Mouse (Mus musculus) hindbrain, embryonic 10.5 days (tissue): ENCODE results near the gene Terb1. TPM values are rescaled to one million over a fixed set of nuclear protein-coding genes. Genes with fewer than 3 reads are reported as not detected.

Source experiments
- DNase-seq: peaks from one replicate; pipeline ENCODE4 v3.0.0-alpha.2; 2017; ENCODE audit warnings: low spot score
- H3K27ac ChIP-seq: fragments of 300-500 bp; sonication (generic); 2 replicates; pipeline ENCODE4 v1.5.1; 2016; ENCODE audit warnings: mild to moderate bottlenecking, moderate library complexity
- H3K27me3 ChIP-seq: fragments of 300-500 bp; sonication (generic); 2 replicates; pipeline ENCODE4 v1.6.1; 2016; ENCODE audit warnings: mild to moderate bottlenecking; ENCODE audit not compliant: poor library complexity, insufficient read depth, severe bottlenecking
- H3K36me3 ChIP-seq: fragments of 300-500 bp; sonication (generic); 2 replicates; pipeline ENCODE4 v1.6.1; 2016; ENCODE audit warnings: mild to moderate bottlenecking, moderate library complexity
- H3K4me1 ChIP-seq: fragments of 300-500 bp; sonication (generic); replicated peaks from 2 replicates; pipeline ENCODE4 v1.6.1; 2016; ENCODE audit warnings: mild to moderate bottlenecking
- H3K4me3 ChIP-seq: fragments of 300-500 bp; sonication (generic); 2 replicates; pipeline ENCODE4 v1.5.1; 2016; ENCODE audit warnings: mild to moderate bottlenecking, moderate library complexity
- H3K9me3 ChIP-seq: fragments of 300-500 bp; sonication (generic); 2 replicates; pipeline ENCODE4 v1.6.1; 2016; ENCODE audit warnings: mild to moderate bottlenecking, moderate library complexity
- WGBS: fragments of 180-500 bp; shearing (Covaris S2); methylation state at CpG from one replicate; pipeline ENCODE4 v1.1.7; 2016; 5-methylcytosine and 5-hydroxymethylcytosine counted together
- polyA plus RNA-seq: library from polyadenylated mRNA; unstranded; fragments of >200 nt; fragmentation: Nextera tagmentation; extraction: Ambion mirVana; gene quantifications from 2 replicates; pipeline ENCODE4 v1.2.1, GENCODE M21; 2016

Gene Terb1
- polyA plus RNA-seq, 1 experiment from 2014 or later, result 0.12 TPM

DNA sequence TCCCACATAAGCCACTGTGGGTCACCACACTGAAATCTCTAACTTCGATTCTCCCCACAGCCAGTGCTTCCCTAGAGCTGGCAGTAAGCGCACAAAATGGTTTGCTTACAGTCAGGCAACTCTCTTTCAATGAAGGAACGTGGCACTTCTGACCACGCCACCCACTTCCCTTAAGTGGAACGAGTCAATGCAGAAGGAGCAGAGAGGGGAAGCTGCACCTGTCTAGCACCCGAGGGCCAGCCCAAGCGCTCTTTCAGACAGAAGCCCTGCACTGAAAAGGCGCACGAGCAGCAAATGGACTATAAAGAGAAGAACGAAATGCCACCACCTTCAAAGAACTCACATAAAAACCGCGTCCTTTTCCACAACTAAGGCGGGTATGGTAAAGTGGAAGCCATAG is 82.0 kb downstream of the Terb1 start:
- Histone ChIP-seq H3K27me3 (no peaks in the 10 kb centered on the region), H3K4me3 (no peak overlapping the region), H3K27ac (no peak overlapping the region), H3K4me1 (no peaks in the 10 kb centered on the region), H3K9me3 (no peaks in the 10 kb centered on the region; the same call in 1 of the 2 replicates), H3K36me3 (peaks cover 100% of the 10 kb centered on the region)
- no peak for DNase-seq
- WGBS, result 95% methylated on average over 13 of the region's 13 CpGs

DNA sequence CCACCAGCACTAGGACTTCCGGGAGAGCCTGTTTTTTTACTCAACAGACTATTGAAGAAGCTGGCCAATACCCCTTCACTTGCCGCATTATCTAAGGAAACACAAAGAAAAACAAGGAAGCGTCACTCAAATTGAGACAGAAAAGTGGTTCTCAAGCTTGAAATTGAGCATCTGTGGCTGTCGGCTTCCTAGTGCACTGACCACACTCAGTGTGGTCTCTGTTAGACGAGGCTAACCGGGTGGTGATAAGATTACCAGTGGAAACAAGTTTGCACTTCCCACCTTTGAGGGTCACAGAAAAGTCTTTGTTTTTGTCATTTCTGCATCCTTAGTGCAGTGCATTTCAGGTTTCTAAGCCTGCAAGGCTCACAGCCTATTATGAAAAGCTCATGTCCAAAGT is 87.4 kb downstream of the Terb1 start:
- H3K36me3 ChIP-seq, result peaks cover 100% of the 10 kb centered on the region
- H3K4me1 ChIP-seq, result no peaks in the 10 kb centered on the region
- DNase-seq, result no peak
- H3K9me3 ChIP-seq, result no peaks in the 10 kb centered on the region
- H3K27ac ChIP-seq, result no peak overlapping the region
- H3K4me3 ChIP-seq, result no peak overlapping the region
- 89% methylated on average over 6 of the region's 6 CpGs for WGBS
- H3K27me3 ChIP-seq, result no peaks in the 10 kb centered on the region

GRCm38 (mm10) chr8:104416022-104416421 is 93.7 kb downstream of the Terb1 start:
- no peaks in the 10 kb centered on the region for H3K9me3 ChIP-seq
- DNase-seq, result no peak
- no peaks in the 10 kb centered on the region for H3K27me3 ChIP-seq
- no peak overlapping the region for H3K4me3 ChIP-seq
- 0 out of 2 replicates have a peak, but pooled peaks cover 3% of the 10 kb centered on the region for H3K4me1 ChIP-seq
- H3K36me3 ChIP-seq, result peaks cover 51% of the 10 kb centered on the region
- no peak overlapping the region for H3K27ac ChIP-seq
- WGBS, result 90% methylated on average over 6 of the region's 6 CpGs

DNA sequence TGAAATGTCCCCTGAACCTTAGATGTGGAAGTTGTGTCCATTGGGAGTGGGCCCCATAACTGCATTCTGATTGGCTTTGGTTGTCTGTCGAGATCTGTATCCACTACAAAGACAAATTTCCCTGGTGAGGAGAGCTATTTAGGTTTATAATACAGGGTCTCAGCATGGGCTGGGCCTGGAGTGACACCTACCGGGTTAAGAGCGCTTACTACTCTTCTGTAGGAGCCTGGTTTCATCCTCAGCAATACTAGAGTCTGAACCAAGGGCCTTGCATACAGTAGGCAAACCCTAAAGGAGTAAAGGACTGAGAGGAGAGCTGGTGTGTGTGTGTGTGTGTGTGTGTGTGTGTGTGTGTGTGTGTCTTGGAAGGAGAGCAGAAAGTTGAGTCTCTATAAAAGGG is 95.5 kb downstream of the Terb1 start:
- no peak overlapping the region for H3K4me3 ChIP-seq
- 54% methylated on average over 3 of the region's 3 CpGs for WGBS
- no peaks in the 10 kb centered on the region for H3K9me3 ChIP-seq
- 0 out of 2 replicates have a peak, but pooled peaks cover 3% of the 10 kb centered on the region for H3K4me1 ChIP-seq
- DNase-seq, result no peak
- H3K27me3 ChIP-seq, result no peaks in the 10 kb centered on the region
- peaks cover 33% of the 10 kb centered on the region for H3K36me3 ChIP-seq
- H3K27ac ChIP-seq, result no peak overlapping the region

GRCm38 (mm10) chr8:104413770-104414169 is 95.9 kb downstream of the Terb1 start:
- WGBS, result 82% methylated on average over 4 of the region's 4 CpGs
- Histone ChIP-seq H3K4me3 (no peak overlapping the region), H3K27ac (no peak overlapping the region), H3K27me3 (no peaks in the 10 kb centered on the region), H3K9me3 (no peaks in the 10 kb centered on the region), H3K36me3 (peaks cover 29% of the 10 kb centered on the region), H3K4me1 (0 out of 2 replicates have a peak, but pooled peaks cover 3% of the 10 kb centered on the region)
- DNase-seq, result no peak

- WGBS, result 83% methylated on average over 7 of the region's 7 CpGs
- no peak overlapping the region for H3K27ac ChIP-seq
- no peak overlapping the region for H3K4me3 ChIP-seq
- H3K27me3 ChIP-seq, result no peaks in the 10 kb centered on the region
- peaks cover 21% of the 10 kb centered on the region for H3K36me3 ChIP-seq
- DNase-seq, result no peak
- 0 out of 2 replicates have a peak, but pooled peaks cover 3% of the 10 kb centered on the region for H3K4me1 ChIP-seq
- H3K9me3 ChIP-seq, result no peaks in the 10 kb centered on the region
Observed at GRCm38 (mm10) chr8:104412805-104413532, 96.7 kb downstream of the Terb1 start.

DNA sequence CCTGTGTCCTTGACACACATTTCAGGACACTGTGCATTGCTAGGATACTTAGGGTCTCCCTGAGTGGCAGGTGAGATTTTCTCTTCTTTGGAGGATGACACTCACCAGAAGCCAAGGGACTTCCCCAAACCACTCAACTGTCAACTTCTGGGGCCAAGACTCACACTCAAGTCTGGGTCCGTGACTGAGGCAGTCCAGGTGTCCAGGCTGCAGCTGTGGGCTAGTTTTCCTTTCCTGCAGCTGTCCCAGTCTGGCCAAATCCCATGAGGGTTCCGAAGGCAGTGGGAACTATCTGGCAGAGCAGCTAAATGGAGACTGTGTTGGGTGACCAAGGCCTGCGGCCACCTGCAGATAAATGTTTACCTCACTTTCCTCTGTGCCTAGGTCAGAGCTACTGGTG is 97.7 kb downstream of the Terb1 start:
- H3K4me1 ChIP-seq, result 0 out of 2 replicates have a peak, but pooled peaks cover 3% of the 10 kb centered on the region
- 87% methylated on average over 3 of the region's 3 CpGs for WGBS
- H3K36me3 ChIP-seq, result peaks cover 11% of the 10 kb centered on the region
- no peaks in the 10 kb centered on the region for H3K27me3 ChIP-seq
- H3K4me3 ChIP-seq, result no peak overlapping the region
- H3K27ac ChIP-seq, result no peak overlapping the region
- H3K9me3 ChIP-seq, result no peaks in the 10 kb centered on the region
- DNase-seq, result no peak

GRCm38 (mm10) chr8:104411468-104411867 is 98.2 kb downstream of the Terb1 start:
- peaks cover 10% of the 10 kb centered on the region; the same call in 1 of the 2 replicates for H3K36me3 ChIP-seq
- no peak for DNase-seq
- whole genome bisulfite sequencing, result 89% methylated on average over 3 of the region's 3 CpGs
- no peaks in the 10 kb centered on the region for H3K27me3 ChIP-seq
- no peak overlapping the region for H3K27ac ChIP-seq
- H3K4me1 ChIP-seq, result 0 out of 2 replicates have a peak, but pooled peaks cover 3% of the 10 kb centered on the region
- no peak overlapping the region for H3K4me3 ChIP-seq
- no peaks in the 10 kb centered on the region for H3K9me3 ChIP-seq

DNA sequence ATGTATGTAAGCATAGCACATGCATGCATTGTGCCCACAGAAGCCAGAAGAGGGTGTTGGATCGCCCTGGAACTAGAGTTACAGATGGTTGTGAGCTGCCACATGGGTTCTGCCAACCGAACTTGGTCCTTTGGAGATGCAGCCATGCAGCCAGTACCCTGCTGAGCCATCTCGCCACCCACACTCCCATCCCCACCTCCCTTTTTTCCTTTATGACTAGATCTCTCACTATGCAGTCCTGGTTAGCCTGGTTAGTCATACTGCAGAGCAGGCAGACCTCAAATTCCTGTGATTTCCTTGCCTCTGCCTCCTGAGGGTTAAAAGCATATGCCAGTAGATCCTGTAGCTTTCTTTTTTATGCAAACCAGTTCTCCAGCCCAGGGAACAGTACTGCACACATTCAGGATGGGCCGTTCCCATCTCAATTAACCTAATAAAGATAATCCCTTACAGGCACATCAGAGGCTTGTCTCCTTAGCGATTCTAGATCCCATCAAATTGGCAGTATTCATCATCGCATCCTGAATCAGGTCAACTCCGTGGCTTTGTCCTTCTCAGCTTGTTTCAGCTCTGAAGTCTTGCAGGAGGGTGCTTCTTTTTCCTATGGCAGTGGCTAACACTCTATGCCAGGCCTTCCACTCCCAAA is 99.0 kb downstream of the Terb1 start:
- no peak for DNase-seq
- H3K27ac ChIP-seq, result no peak overlapping the region
- WGBS, result 58% methylated on average over 7 of the region's 7 CpGs
- no peaks in the 10 kb centered on the region for H3K9me3 ChIP-seq
- peaks cover 9% of the 10 kb centered on the region; the same call in 1 of the 2 replicates for H3K36me3 ChIP-seq
- no peak overlapping the region for H3K4me3 ChIP-seq
- no peaks in the 10 kb centered on the region for H3K27me3 ChIP-seq
- H3K4me1 ChIP-seq, result 0 out of 2 replicates have a peak, but pooled peaks cover 3% of the 10 kb centered on the region

DNA sequence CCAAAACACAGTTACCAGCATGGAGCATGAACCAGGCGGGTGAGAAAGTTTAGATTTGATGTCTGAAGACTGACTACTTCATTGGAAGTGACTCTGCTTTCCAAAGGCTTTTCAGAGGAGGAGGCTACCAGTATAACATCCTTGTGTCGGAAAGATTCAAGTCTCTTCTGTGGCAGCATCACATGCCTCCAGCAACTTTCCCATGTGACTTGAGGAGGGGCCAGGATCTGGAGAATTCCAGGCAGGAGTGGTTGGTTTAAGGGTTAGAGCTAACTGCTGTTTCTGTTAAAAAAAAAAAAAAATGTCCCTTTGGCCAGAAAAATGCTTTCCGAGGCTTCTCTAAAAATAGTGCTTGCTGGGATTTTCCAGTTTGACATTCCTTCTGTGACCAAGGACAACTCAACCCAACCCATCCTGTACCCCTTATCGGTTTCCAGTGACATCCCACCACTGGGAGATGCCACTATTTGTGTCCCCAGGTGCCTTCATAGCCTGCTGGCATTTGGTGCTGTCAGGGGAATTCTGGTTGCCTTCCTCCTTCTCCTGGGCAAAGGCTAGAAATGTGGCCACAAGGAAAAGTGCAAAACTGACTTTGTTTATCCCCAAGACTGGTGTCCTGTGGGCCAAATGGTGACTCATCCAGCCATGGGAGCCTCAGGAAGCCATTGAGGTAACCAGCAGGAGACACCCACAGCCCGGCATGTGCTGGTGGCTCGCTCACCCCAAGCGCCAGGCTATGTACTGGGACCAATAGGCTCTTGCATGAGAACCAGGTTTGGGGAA is 101.2 kb downstream of the Terb1 start:
- WGBS, result 90% methylated on average over 7 of the region's 7 CpGs
- Histone ChIP-seq H3K27ac (no peak overlapping the region), H3K4me1 (no peaks in the 10 kb centered on the region), H3K4me3 (no peak overlapping the region), H3K27me3 (no peaks in the 10 kb centered on the region), H3K36me3 (no peaks in the 10 kb centered on the region), H3K9me3 (peaks cover 3% of the 10 kb centered on the region; the same call in 1 of the 2 replicates)
- DNase-seq, result no peak

- Histone ChIP-seq H3K9me3 (peaks cover 4% of the 10 kb centered on the region; the same call in 1 of the 2 replicates), H3K27me3 (no peaks in the 10 kb centered on the region), H3K4me3 (no peak overlapping the region), H3K36me3 (no peaks in the 10 kb centered on the region), H3K27ac (no peak overlapping the region), H3K4me1 (no peaks in the 10 kb centered on the region)
- DNase-seq, result no peak
- 86% methylated on average over 6 of the region's 6 CpGs for WGBS
Observed at GRCm38 (mm10) chr8:104406340-104407128, 103.2 kb downstream of the Terb1 start.
